Mouse (Mus musculus): ENCODE measurements around the gene Dnase1l3. TPM values are rescaled to one million over a fixed set of nuclear protein-coding genes. Genes with fewer than 3 reads are reported as not detected.

Dnase1l3 gene
- total RNA-seq (2023): 2.6 TPM

GRCm38 (mm10) chr14:7994271-7994767 lies at the start of gene Dnase1l3:
Gene Dnase1l3 (minus strand): TSS chr14:7994573.

GRCm38 (mm10) chr14:8002432-8003092 lies 8.2 kb upstream of the Dnase1l3 start, which contains the start of gene Abhd6:
Gene Abhd6 (plus strand): TSS chr14:8002902.

GRCm38 (mm10) chr14:7957049-7957448 lies 37.3 kb downstream of the Dnase1l3 start, which contains the start of gene Gm45521:
Gene Gm45521 (plus strand): TSS chr14:7957288.

Other genes starting within 250 kb of the Dnase1l3 start
- not detected for gene Gm26661, start 203.0 kb downstream of the Dnase1l3 start, total RNA-seq (2023)
- 31.4 TPM for gene Flnb, start 176.6 kb downstream of the Dnase1l3 start, total RNA-seq (2023)
- not detected for gene Gm45521, start 37.3 kb downstream of the Dnase1l3 start, total RNA-seq (2023)
- 12.5 TPM for gene Abhd6, start 8.3 kb upstream of the Dnase1l3 start, total RNA-seq (2023)
- gene Rpp14, start 85.8 kb upstream of the Dnase1l3 start, total RNA-seq (2023): 13.7 TPM
- 60.2 TPM for gene Pxk, start 103.6 kb upstream of the Dnase1l3 start, total RNA-seq (2023)
- 113 TPM for gene Pdhb, start 178.5 kb upstream of the Dnase1l3 start, total RNA-seq (2023)
- 10.0 TPM for gene Kctd6, start 219.6 kb upstream of the Dnase1l3 start, total RNA-seq (2023)